Mouse (Mus musculus) kidney, embryonic 14.5 days (tissue): ENCODE measurements at regions not wholly inside any gene's neighbourhood (a gene's known extent, or its start where the extent isn't known, plus 50 kb on each side); places are given as distances from the start of the nearest gene placed in this dataset.

Source experiments
- ATAC-seq: fragments of 200-750 bp; cut with Nextera tagmentation; 2 replicates; pipeline ENCODE4 v1.8.0; 2017; ENCODE audit warnings: moderate number of reproducible peaks, mild to moderate bottlenecking, moderate TSS enrichment, moderate library complexity; ENCODE audit not compliant: low FRiP score, low TSS enrichment
- H3K27ac ChIP-seq: fragments of 300-500 bp; sonication (generic); 2 replicates; pipeline ENCODE4 v1.5.1; 2014; ENCODE audit warnings: low read depth, mild to moderate bottlenecking, low read length, moderate library complexity, mixed read lengths
- H3K27me3 ChIP-seq: fragments of 300-500 bp; sonication (generic); 2 replicates; pipeline ENCODE4 v1.6.1; 2014; ENCODE audit warnings: mild to moderate bottlenecking, low read length; ENCODE audit not compliant: control insufficient read depth, insufficient read depth
- H3K36me3 ChIP-seq: fragments of 300-500 bp; sonication (generic); 2 replicates; pipeline ENCODE4 v1.6.1; 2014; ENCODE audit warnings: low read length, mixed read lengths; ENCODE audit not compliant: control insufficient read depth, insufficient read depth
- H3K4me1 ChIP-seq: fragments of 300-500 bp; sonication (generic); 2 replicates; pipeline ENCODE4 v1.6.1; 2014; ENCODE audit warnings: low read length, mixed read lengths; ENCODE audit not compliant: control insufficient read depth, insufficient read depth
- H3K4me2 ChIP-seq: fragments of 300-500 bp; sonication (generic); replicated peaks from 2 replicates; pipeline ENCODE4 v1.6.1; 2014; ENCODE audit warnings: low read depth, mild to moderate bottlenecking, low read length
- H3K4me3 ChIP-seq: fragments of 300-500 bp; sonication (generic); 2 replicates; pipeline ENCODE4 v1.5.1; 2014; ENCODE audit warnings: mild to moderate bottlenecking, low read length
- H3K9ac ChIP-seq: fragments of 300-500 bp; sonication (generic); 2 replicates; pipeline ENCODE4 v1.6.1; 2014; ENCODE audit warnings: low read depth, mild to moderate bottlenecking, low read length, moderate library complexity
- H3K9me3 ChIP-seq: fragments of 300-500 bp; sonication (generic); 2 replicates; pipeline ENCODE4 v1.6.1; 2016; ENCODE audit warnings: low read length; ENCODE audit not compliant: control insufficient read depth
- WGBS: fragments of 180-500 bp; shearing (Covaris S2); extraction: QIAGEN DNeasy Blood & Tissue Kit; methylation state at CpG from one replicate; pipeline ENCODE4 v1.1.7; 2014; 5-methylcytosine and 5-hydroxymethylcytosine counted together

DNA sequence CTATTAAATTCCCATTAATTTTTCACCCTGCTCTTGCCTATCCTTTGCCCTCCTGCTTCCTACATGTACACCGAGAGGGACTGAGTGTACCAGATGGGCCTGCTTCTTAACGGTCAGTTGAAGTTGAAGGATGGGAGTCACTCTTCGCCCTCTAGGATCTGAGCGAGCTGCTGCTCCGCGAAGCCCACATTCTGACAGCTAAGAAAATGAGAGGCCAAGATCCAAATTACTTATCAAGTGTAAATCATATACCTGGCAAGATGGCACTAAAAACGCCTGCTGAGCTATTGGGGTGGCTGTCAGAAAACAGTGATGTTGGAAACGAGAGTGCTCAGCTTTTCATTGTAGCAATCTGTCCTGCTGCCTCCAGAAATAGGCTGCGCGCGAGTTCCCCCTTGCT lies 722.4 kb downstream of the Robo2 start:
- Histone ChIP-seq H3K9ac (no peak overlapping the region), H3K9me3 (no peaks in the 10 kb centered on the region), H3K4me3 (no peak overlapping the region), H3K27me3 (no peaks in the 10 kb centered on the region), H3K27ac (no peak overlapping the region), H3K4me2 (no peak overlapping the region), H3K36me3 (no peaks in the 10 kb centered on the region), H3K4me1 (no peaks in the 10 kb centered on the region)
- no peak for ATAC-seq
- 58% methylated on average over 11 of the region's 11 CpGs for WGBS

DNA sequence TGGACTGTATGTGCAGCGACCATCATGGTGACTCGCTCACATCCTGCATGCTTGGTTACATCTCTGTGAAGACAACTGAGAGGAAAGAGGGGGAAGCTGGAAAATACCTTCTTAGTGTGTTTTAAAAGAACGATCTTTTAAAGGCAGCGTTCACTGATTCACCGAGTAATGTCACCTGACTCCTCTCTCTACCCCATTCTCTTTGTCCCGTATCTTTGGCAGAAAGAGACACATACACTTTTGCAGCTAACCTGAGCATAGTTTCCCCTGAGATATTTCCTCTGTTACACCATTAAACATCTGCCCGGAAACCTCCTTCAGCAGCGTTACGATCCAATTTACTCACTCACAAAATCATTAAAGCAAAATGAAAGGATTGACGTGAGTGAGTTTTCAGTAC lies 731.8 kb downstream of the Robo2 start:
- Histone ChIP-seq H3K4me1 (no peaks in the 10 kb centered on the region), H3K4me3 (no peak overlapping the region), H3K9ac (no peak overlapping the region), H3K9me3 (no peaks in the 10 kb centered on the region), H3K27ac (no peak overlapping the region), H3K27me3 (no peaks in the 10 kb centered on the region), H3K4me2 (no peak overlapping the region), H3K36me3 (no peaks in the 10 kb centered on the region)
- WGBS: 63% methylated on average over 10 of the region's 10 CpGs
- ATAC-seq: no peak

DNA sequence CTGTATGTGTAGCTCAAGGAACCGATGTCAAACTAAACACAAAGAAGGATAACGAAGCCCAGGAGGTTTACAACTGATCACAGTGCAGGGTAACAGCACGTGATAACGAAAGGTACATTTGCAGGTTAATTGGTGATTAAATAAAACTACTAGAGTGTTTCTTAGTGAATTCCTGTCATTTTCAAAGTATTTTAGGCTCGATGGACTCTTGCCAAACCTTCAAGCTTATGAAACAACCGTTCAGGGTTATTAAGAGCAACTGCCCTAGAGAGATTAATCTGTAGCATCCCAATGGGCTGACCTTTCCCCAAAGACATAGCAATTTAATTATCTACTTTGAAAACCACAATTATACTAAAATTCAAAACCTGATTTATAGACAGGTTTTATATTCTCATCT lies 741.1 kb downstream of the Robo2 start:
- no peak overlapping the region for H3K4me2 ChIP-seq
- H3K9me3 ChIP-seq: no peaks in the 10 kb centered on the region
- no peak overlapping the region for H3K27ac ChIP-seq
- WGBS: 76% methylated on average over 6 of the region's 6 CpGs
- no peaks in the 10 kb centered on the region for H3K27me3 ChIP-seq
- H3K4me1 ChIP-seq: no peaks in the 10 kb centered on the region
- no peak overlapping the region for H3K9ac ChIP-seq
- no peaks in the 10 kb centered on the region for H3K36me3 ChIP-seq
- no peak for ATAC-seq
- no peak overlapping the region for H3K4me3 ChIP-seq

DNA sequence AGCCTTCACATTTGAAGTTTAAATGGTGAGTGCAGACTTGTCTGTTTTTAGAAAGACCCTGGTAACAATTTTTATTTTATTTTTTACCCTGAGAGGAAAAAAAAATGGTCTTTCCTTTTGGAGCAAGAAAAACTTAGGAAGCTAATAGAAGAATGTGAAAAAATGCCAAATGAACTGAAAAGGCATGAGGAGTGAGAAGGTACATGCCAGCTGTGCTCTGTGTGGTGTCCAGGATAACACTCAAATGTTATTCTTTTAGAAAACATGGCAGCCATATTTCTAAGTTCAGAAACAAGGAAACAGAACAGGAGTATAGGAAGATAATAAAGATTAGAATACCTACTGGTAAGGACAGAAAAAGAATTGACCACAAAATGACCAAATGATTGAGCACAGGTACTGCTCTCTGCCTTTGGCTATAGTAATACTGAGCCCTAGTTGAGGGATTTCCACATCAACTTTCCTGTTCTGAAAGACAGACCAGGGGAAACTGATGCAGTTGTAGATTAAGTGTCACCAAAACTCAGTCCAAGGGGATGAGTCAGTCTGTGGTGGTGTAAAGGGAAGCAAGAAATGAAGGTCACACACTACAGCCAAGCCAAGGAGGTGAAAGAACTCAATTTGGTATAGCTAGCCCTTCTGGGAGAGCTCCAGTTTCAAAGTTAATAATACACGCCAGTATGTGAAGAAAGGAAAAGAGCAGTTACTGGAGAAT lies 758.5 kb downstream of the Robo2 start:
- Histone ChIP-seq H3K9me3 (no peaks in the 10 kb centered on the region), H3K36me3 (no peaks in the 10 kb centered on the region), H3K27me3 (no peaks in the 10 kb centered on the region), H3K4me3 (no peak overlapping the region), H3K9ac (no peak overlapping the region), H3K4me1 (peaks cover under 1% of the 10 kb centered on the region; the same call in 1 of the 2 replicates), H3K27ac (no peak overlapping the region), H3K4me2 (no peak overlapping the region)
- no peak for ATAC-seq
- WGBS: 84% methylated on average over 1 of the region's 1 CpGs

DNA sequence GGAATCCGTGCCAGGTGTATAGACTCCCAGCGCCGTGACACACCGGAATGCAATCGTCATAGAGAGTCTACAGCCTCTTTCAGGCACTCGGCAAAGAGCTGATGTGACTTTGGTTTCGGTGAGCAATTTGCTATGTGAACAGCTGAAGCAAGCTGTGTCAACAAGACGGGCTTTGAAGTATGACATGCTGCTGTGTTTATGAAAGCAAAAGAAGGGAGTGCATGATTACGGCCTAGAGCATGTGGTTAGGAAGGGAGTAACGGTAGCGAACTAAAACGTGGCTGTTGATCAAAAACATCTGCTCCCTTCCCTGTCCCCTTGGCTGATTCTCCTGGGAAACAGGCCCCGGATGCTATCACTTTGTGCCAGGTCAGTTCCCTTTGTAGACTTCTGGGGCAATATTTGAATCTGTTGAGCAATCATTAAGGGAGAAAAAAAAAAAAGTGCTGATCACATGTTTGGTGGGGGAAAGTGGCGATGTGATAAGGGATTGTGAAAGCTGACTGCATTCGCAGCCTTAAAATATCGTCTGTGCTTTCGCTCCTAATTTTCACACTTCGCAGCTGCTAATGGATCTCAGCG lies 764.3 kb downstream of the Robo2 start:
- peaks cover 5% of the 10 kb centered on the region; the same call in 1 of the 2 replicates for H3K4me1 ChIP-seq
- ATAC-seq: peak; percentile 94
- H3K4me3 ChIP-seq: peak overlapping the region; percentile 0; the same call in 1 of the 2 replicates
- no peak overlapping the region for H3K9ac ChIP-seq
- no peaks in the 10 kb centered on the region for H3K27me3 ChIP-seq
- H3K4me2 ChIP-seq: peak overlapping the region; percentile 32
- H3K36me3 ChIP-seq: no peaks in the 10 kb centered on the region
- WGBS: 28% methylated on average over 19 of the region's 19 CpGs
- H3K9me3 ChIP-seq: no peaks in the 10 kb centered on the region
- H3K27ac ChIP-seq: peak overlapping the region; percentile 27; the same call in 1 of the 2 replicates

DNA sequence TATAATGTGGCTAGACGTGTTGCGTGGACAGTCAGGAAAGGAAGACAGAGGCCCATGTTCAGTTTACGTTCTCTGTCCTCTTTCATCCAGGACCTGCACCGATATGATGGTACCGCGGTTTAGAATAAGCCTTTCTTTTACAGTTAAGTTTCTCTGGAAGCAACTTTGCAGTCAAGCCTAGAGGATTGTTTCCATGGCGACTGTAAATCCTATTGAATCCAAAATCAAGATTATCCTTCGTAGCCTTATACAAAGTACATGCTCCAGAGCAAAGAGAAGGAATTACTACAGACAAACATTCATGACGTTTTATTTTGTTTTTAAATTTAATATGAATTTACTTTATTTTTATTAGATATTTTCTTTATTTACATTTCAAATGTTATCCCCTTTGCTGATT lies 798.6 kb downstream of the Robo2 start:
- H3K4me3 ChIP-seq: no peak overlapping the region
- H3K9ac ChIP-seq: no peak overlapping the region
- ATAC-seq: no peak
- WGBS: 96% methylated on average over 9 of the region's 9 CpGs
- no peak overlapping the region for H3K4me2 ChIP-seq
- no peak overlapping the region for H3K27ac ChIP-seq
- no peaks in the 10 kb centered on the region for H3K9me3 ChIP-seq
- no peaks in the 10 kb centered on the region for H3K4me1 ChIP-seq
- no peaks in the 10 kb centered on the region for H3K36me3 ChIP-seq
- no peaks in the 10 kb centered on the region for H3K27me3 ChIP-seq

DNA sequence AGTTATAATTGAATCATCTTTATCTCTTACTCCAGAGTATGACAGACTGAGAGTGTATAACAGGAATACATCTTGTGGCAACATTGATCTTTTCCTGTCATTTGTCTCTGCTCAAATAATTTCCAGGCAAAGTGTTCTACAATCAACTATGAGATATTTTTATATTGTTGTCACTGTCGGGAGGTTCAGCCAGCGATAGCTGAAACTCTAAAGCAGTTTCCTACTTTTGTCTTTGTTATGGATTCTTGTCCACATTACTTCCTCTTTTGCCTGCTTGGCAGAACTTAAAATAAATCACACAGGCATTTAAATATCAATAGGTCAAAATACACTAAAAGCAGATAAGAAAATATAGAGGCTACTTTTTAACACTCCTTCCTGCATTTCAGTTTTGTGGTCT lies 820.2 kb downstream of the Robo2 start:
- H3K4me1 ChIP-seq: no peaks in the 10 kb centered on the region
- H3K36me3 ChIP-seq: no peaks in the 10 kb centered on the region
- WGBS: 59% methylated on average over 2 of the region's 2 CpGs
- H3K4me2 ChIP-seq: no peak overlapping the region
- no peak overlapping the region for H3K9ac ChIP-seq
- no peak overlapping the region for H3K4me3 ChIP-seq
- no peaks in the 10 kb centered on the region for H3K27me3 ChIP-seq
- no peak for ATAC-seq
- H3K9me3 ChIP-seq: no peaks in the 10 kb centered on the region
- H3K27ac ChIP-seq: no peak overlapping the region

DNA sequence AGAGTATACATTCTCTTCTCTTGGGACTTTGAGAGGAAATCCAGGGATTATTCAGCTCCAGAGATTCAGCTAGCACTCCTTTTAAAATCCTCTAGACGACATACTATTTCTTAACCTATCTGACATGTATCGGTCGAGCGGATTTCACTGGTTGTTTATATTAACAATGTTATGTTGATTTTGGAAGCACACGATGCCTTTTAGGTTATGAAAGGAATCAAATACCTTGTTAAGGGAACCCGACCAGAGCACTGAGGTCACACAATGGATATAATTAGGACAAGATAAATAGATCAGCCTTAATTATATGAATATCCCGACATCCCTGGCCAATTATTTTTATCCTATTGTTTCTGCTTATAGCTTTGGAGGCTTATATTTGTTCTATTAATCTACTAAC lies 850.4 kb downstream of the Robo2 start:
- Histone ChIP-seq H3K27ac (no peak overlapping the region), H3K9ac (no peak overlapping the region), H3K4me1 (no peaks in the 10 kb centered on the region; the same call in 1 of the 2 replicates), H3K4me2 (no peak overlapping the region), H3K27me3 (no peaks in the 10 kb centered on the region), H3K36me3 (no peaks in the 10 kb centered on the region), H3K9me3 (no peaks in the 10 kb centered on the region), H3K4me3 (no peak overlapping the region)
- ATAC-seq: no peak
- WGBS: 42% methylated on average over 7 of the region's 7 CpGs

DNA sequence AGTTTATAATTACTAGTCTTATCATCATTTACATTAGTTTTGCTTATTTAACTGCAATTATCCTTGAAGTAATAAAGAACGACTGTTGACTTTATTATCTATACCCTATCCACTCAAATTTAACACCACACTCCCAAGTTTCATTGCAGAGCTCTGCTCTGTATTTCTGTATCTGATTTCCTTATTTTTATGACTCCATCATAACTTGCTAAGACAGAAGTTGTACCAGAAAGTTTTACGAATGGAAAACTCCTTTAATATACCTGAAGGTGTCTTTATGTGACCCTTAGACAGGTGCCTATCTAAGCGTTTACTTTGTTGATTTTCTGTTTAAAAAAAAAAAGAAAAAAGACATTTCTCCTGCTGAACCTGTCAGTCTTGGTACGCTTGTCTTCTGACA lies 854.7 kb downstream of the Robo2 start:
- H3K4me1 ChIP-seq: no peaks in the 10 kb centered on the region; the same call in 1 of the 2 replicates
- H3K4me3 ChIP-seq: no peak overlapping the region
- H3K9me3 ChIP-seq: no peaks in the 10 kb centered on the region
- H3K9ac ChIP-seq: no peak overlapping the region
- no peak overlapping the region for H3K4me2 ChIP-seq
- no peaks in the 10 kb centered on the region for H3K27me3 ChIP-seq
- no peak overlapping the region for H3K27ac ChIP-seq
- WGBS: 83% methylated on average over 4 of the region's 4 CpGs
- no peak for ATAC-seq
- no peaks in the 10 kb centered on the region for H3K36me3 ChIP-seq
